Mouse (Mus musculus) megakaryocyte, embryonic 14.5 days (primary cell): ENCODE measurements around the gene Grin2b.

ENCODE experiments used
- FLI1 ChIP-seq: IDR thresholded peaks from 2 replicates; pipeline ENCODE4 v1.6.1; 2012; ENCODE audit warnings: low read length, inconsistent platforms, mixed read lengths
- GATA1 ChIP-seq: IDR thresholded peaks from 3 replicates; pipeline ENCODE4 v1.6.1; 2012; ENCODE audit warnings: mixed read lengths, low read length, inconsistent platforms, borderline replicate concordance

GRCm38 (mm10) chr6:135932924-135933323, 240.4 kb downstream of the Grin2b start:
- TF ChIP-seq GATA1 (no peak), FLI1 (no peak)
